Mouse (Mus musculus) erythroblast, adult 5-6 weeks (primary cell): ENCODE results near the gene Rpl22. TPM values are rescaled to one million over a fixed set of nuclear protein-coding genes. Genes with fewer than 3 reads are reported as not detected.

ENCODE experiments used
- ATAC-seq: replicated peaks from 2 replicates; pipeline ENCODE4 v1.8.0; 2016; ENCODE audit warnings: moderate number of reproducible peaks, mild to moderate bottlenecking, moderate TSS enrichment, inconsistent platforms; ENCODE audit not compliant: poor library complexity, low FRiP score, severe bottlenecking
- total RNA-seq, 2 experiments: library from RNA; stranded (forward) in 1 of 2; stranded (reverse) in 1 of 2; fragments of 150-400 nt in 1 of 2; fragments of 200-764, 138-1000 nt in 1 of 2; gene quantifications; 2 replicates each; pipeline versions ENCODE4 v1.2.3 to v1.2.4; 2015 to 2017; ENCODE audit warnings: low replicate concordance in 2 of 2

Gene Rpl22
- total RNA-seq, 2 experiments from 2014 or later = 331 to 340 TPM

DNA sequence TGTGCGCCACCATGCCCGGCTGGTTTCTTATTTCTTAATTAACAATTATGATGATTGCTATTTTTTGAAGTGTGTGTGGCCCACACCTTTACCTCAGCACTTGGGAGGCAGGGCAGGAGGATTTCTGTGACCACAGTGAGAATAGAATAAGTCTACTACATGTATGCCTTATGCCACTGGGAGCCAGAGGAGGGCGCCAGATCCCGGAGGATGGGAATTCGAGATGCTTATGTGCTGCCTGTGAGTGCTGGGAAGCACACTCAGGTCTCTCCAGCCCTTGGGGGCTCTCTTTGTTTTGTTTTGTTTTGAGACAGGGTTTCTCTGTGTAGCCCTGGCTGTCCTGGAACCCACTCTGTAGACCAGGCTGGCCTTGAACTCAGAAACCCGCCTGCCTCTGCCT is 3.1 kb downstream of the Rpl22 start:
- ATAC-seq = no peak

DNA sequence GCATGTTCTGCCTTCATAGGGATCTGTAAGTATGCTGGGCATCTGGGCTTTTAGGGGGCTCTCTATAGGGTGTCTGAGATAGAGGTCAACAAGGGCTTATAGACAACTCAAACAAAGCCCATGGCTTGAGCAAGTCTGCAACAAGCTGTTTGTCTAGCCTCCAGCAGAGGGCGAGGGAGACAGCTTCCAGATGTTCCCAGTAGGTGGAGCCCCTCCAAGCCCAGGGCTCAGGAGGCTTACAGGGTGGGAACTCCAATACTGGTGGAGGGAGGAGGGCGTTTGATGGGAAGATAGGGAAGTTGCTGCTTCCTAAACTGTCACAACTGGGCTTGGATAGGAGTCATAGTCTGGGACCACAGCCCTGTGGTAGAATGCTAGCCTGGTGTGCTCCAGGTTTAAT is 7.4 kb downstream of the Rpl22 start:
- ATAC-seq = peak; percentile 75

DNA sequence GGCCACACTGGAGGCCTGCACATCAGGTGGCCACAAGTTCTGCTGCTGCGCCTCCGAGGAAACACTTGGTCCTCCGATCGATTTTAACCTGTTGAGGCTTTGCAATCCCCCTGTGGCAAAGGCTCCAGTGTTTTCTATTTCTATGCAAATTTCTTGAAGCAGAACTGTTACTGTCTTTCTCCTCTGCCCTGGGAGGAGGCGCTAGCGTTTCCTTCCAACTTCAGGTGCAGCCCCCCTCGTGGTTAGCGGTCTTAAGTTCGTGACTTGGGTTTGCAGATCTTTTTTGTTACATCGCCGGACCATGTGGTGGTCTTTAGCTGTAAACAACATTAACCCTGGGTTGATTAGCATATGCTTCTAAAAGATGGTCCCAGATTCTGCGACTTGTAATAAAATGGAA is 8.0 kb downstream of the Rpl22 start:
- no peak for ATAC-seq

DNA sequence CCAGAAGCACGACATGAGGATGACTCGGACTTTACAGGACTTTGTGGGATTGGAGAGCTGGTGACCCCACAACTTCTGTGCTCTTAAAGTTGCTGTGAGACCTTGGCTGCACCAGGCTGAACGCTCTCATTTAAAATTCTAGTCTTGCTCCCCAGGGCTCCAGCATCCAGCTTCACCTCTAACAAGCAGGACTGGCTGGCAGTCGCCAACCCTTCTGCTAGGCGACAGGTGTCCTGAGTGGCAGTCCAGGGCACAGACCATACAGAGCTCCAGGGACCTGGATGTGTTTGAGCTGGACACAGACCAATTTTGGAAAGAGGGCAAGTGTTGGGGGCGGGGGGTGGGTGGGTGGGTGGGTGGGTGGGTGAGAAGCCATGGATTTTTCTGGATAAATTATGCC is 12.2 kb downstream of the Rpl22 start:
- ATAC-seq = no peak

DNA sequence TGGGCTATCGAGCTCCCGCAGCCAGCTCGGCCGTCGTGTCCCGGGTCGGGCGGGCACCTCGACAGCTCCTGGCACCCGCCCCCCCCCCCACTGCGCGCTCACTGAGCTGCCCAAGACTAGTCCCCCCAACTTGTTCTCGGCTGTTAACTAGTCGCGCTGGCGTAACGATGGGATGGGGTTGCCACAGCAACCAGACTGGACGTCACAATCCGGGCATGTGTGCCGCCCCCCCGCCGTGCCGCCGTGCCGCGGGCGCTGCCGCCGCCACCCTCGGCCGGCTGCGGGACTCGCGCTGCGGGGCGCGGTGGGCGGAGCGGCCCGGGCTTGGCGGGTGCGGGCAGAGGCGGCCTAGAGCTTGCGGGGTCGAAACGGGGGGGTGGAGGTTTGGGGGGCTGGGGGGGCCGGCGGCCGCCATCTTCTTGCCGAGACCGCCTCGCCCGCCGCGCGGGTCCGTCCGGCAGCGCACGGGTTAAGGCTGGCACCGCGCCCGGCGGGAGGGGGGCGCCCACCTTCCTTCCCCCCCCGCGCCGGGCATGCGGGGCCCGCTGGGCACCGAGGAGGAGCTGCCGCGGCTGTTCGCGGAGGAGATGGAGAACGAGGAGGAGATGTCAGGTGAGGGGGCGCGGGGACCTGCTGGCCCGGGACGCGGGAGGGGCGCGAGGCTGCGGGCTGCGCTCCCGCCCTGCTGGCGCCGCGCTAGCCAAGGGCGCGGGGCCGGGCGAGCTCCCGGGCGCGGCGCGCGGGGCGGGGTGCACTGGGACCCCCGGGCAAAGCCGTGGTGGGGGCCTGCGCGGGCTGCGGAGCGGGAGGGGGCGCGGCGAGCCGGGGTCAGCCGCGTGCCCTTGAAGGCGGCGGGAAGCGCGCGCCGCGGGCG is 13.1 kb downstream of the Rpl22 start, which contains the start of gene Chd5:
Chd5 (plus strand) TSS at position 233 of the 874 bp plus-strand sequence.
- no peak for ATAC-seq

GRCm38 (mm10) chr4:152339293-152339790 is 13.8 kb downstream of the Rpl22 start:
- no peak for ATAC-seq

DNA sequence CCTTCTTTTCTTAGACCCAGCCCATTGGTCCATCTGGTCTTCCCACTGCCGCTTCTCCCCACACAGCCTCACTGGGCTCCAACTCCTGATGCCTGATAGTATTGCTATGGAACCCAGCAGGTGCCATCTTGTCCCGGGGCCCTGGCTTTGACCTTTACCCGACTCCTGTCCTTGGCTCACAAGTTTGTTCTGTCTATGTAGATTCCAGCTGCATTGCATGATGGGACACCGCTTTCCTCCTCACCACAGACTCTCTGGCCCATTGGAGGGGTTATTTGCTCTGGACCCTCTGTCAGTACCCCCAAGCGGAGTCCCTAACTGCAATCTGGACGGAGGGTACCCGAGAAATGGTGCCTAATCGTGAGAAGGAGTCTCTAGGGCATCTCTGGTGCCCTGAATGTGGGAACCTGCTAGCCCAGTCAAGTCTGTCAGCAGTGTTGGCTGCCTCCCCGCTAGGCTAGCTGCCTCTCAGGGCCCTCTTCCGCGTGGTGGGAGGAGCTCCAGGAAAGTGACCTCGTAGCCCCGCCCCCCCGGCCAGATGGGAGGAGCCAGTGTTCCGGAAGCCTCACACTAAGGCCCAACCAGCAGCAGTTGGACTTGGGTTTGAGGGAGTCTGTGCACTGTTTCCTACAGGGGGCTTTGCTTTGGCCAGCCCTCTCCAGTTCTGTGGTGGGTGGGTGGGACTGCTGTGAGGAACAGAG is 15.2 kb downstream of the Rpl22 start:
- peak; percentile 59; the same call in 1 of the 2 replicates for ATAC-seq

DNA sequence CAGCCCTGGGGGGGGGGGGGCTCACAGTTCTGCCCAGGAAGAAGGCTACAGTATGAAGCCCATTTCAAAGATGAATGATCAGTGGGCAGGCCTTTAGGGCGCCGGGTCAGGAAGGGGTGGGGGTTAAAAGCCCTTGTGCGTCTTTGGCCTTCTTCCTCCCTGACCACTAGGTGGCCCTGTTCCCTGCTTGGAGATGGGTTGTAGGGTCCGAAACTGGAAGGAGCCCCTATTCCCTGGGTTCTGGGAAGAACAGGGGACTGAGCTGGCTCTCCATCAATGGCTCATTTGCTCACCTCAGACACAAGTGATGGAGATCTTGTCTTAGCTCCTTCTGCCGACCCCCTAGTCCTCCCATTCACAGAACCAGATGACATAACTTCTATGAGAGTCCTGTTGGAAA is 17.8 kb downstream of the Rpl22 start:
- ATAC-seq = no peak

- no peak for ATAC-seq
Observed at GRCm38 (mm10) chr4:152344651-152345050, 19.1 kb downstream of the Rpl22 start.

DNA sequence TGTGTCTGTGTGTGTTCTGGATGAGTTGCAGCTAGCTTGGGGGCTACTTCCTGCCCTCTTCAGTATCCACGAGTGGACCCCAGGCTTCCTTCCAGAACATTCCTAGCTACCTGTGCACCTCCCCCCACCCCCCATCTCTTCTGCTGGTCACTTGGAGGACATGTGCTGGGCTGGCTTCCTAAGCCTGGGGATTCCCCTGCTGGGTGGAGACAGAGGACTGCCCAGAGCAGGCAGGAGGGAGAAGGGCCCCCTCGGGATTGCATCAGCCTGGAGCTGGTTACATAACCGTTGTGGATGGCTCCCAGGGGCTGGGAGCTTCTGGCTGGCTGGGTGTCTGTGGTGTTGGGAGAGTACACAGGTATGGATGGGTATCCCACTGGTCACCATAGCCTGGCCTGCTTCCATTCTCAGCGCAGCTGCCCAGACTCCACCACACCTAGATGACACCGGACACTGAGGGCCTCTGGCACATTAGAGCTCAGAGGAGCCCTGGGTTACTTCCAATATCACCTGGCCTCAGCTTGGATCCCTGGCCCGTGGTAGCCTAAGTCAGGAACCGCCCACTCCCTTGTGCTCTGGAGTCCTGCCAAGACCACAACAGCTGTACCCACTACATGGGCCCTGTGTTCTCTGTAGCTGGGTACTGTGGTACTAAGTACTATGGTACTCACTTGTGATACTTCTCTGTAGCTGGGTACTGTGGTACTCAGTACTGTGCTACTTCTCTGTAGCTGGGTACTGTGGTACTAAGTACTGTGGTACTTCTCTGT is 19.8 kb downstream of the Rpl22 start:
- no peak for ATAC-seq

- ATAC-seq = no peak
Observed at GRCm38 (mm10) chr4:152349837-152350381, 24.4 kb downstream of the Rpl22 start.

DNA sequence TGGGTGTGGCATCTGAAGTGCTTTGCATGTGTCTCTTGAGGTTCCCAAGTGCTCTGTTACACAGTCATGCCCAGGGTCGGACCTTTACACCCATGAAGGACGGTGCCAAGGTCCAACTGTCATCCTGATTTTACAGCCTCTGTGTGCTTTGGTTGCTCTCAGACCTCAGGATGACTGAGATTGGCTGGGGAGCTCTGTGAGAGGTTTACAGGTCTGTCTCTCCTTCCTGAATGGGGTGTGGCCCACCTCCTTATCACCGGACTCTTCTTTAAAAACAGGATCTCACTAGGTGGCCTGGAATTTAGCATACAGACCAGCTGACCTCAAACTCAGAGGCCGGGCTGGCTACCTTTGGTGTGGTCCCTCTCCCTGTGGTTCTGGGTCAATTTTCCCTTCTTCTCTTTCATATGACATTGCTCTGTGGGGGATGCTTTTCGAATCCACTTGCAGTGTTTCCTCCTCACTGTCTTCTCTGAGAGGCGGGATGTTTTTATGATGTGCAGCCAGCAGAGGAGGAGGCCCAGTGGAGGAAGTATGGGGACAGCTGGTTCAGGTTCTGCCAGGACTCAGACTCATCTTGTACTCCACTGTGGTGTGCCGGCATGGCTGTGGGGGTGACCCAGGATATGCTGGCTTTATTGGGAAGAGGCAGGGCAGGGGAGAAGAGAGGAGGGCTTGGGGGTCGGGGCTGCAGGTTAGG is 25.3 kb downstream of the Rpl22 start:
- no peak for ATAC-seq

DNA sequence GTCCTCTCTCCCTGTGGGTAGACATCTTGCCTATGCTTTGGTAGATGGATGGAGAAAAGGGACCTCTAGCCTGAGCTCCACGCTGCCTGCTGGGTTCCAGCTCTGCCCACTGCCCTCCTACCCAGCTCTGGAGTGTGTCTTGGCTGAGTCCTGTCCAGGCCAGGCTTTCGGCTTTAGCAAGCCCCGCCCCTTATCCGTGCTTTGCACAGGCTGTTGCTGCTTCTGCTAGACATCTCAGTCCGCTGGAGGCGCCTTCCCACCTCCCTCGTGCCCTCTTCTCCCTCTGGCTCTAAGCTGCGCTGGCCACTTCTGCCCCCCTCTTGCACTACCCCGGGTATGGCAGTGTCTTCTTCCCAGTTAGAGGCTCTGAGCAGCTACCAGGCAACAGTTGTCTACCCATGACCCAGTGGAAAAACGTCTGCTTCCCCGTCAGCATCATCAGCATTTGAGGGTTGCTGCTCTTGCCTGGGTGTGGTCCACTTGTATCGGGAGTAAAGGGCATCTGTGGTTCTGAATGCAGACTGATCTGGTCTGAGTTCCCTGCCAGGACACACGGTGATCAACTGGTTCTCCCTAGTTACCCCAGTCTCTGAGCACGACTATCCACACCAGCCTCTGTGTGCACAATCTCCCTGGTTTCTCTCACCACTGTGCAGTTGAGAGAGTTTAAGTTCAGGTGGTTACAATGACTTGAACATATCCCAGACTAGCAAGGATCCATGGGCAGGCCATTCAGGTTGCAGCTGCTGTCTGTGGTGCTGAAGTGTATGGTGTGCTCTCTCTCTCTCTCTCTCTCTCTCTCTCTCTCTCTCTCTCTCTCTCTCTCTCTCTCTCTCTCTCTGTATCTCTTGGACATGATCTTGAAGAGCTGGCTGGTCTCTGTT is 26.1 kb downstream of the Rpl22 start:
- ATAC-seq = no peak

DNA sequence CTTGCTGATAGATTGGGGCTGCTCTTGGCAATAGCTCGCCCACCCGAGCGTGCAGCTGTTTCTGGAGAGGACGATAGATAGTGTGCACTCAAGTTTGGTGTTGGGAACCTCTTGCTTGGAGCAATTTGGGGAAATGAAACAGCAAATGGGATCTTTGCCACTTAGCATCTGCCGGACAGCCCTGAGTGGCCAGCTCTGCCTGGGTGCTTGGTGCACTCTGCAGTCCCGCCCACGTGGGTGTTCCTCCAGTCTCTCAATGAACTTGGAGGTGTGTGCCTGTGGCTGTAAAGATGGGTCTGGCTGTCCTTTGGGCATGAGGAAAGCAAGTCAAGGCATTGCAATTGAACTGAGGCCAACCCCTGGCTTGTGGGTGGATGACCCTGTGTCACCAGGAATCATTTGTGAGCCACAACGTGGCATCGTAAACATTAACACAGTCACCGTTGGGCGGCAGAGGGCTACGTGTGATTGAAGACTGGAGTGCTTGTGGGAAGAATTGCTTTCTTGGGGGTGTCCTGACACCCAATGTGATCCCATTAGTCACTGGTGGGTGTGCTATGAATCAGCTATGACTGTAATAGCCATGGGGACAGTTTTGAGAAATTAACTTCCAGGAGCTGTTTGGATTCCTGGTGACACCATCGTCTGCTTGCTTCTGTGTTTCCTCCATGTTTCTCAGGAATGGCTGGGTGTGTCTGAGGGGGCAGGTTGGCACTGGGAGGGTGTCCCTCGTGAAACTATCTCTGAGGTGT is 28.5 kb downstream of the Rpl22 start:
- no peak for ATAC-seq

DNA sequence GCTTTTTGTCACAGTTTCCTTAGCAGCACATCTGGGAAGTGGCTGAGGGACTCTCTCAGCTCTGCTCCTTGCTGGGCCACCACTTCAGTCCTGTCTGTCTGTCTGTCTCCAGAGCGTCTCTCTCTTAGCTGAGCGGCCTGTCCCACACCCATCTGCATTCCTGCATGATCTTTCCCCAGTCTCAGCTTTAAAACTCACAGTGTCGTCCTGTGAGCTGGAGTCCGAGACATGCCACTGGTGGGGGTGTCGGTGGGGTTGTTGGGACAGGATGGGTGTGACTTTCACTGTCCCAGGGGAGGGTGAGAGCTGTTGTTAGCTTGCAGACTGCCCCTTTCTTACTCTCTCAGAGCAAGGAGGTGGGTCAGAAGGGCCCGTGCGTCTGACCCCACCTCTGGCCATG is 30.1 kb downstream of the Rpl22 start:
- no peak for ATAC-seq

DNA sequence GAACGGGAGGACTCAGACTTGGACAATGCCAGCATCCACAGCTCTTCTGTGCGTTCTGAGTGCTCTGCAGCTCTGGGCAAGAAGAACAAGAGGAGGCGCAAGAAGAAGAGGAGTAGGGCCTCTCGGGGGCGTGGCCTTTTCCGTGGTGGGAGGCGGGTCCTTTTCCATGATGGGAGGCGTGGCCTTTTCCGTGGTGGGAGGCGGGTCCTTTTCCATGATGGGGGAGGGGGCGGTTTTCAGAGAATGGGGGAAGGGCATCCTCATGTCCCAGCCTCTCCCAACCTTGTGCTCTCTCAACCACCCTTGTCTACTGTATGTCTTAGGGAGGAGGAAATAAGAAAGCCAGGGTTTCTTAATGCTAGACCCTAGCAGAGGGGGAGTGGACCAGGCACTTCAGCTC is 34.2 kb downstream of the Rpl22 start:
- ATAC-seq = no peak

DNA sequence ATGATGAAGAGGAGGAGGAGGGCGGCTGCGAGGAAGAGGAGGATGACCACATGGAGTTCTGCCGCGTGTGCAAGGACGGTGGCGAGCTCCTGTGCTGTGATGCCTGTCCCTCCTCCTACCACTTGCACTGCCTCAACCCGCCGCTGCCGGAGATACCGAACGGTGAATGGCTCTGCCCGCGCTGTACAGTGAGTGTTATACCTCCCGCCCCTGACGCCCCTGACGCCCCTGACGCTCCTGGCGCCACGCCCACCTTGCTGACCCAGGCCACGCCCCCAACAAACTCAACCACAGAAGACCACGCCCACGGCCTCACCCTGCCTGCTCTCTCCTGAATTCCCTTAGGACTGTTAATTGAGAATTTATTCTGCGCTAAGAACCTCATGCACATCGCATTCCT is 35.3 kb downstream of the Rpl22 start:
- no peak for ATAC-seq

GRCm38 (mm10) chr4:152362180-152362579 is 36.6 kb downstream of the Rpl22 start:
- ATAC-seq = no peak
